Mouse (Mus musculus): ENCODE results near the gene Tgoln1. TPM values are rescaled to one million over a fixed set of nuclear protein-coding genes. Genes with fewer than 3 reads are reported as not detected.

The Tgoln1 gene
- total RNA-seq, 2 experiments from 2014 or later = 48.4 to 50.9 TPM

DNA sequence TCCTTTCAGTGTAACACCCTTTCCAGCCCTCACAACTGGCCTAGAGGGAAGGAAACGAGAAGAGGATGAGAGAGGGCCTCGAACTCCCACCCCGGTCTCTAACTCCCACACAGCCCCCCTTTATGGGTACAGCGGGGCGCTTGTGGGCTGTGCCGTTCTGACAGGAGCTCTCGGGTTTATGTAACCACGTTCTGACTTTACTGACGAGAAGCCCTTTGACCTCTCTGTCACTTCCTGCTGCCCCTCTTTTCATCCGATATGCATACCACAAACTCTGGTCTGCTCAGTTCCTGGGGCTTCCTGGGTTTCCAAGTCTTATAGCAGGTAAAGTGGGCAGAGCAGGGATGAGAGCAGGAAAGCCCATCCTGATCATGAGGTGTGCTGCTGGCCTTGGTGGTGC lies 17.5 kb upstream of the Tgoln1 start:
- intact Hi-C loops (cut with DNase I) = loop anchor here (10.0 kb wide), 1 partner anchor 590 kb away; the partner anchor contains the start of gene Dnah6
- DNase-seq (ENCODE audit: extremely low spot score in 1 of 2, low spot score in 2 of 2) = no peak

DNA sequence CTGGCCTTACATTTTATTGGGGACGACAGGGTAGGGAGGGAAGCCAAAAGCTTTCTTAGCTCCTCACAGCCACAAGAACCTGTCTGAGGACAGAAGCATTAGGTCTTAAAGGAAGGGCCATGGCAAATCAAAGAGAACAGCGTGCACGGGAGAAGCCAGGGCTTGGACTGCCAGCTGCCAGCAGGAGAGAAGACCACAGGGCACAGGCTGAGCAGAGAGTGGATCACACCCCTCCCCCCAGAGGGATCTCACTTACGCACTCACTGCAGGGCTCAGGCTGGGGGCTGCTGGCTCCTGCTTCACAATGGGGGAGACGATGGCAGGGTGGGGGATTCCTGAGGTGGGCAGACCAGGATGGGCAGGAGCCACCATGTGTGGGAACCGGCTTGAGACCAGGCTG lies 14.9 kb upstream of the Tgoln1 start:
- intact Hi-C loops (cut with DNase I) = loop anchor here (10.0 kb wide), 1 partner anchor 593 kb away; the partner anchor contains the start of gene Dnah6
- no peak for DNase-seq (ENCODE audit: extremely low spot score in 1 of 2, low spot score in 2 of 2)

DNA sequence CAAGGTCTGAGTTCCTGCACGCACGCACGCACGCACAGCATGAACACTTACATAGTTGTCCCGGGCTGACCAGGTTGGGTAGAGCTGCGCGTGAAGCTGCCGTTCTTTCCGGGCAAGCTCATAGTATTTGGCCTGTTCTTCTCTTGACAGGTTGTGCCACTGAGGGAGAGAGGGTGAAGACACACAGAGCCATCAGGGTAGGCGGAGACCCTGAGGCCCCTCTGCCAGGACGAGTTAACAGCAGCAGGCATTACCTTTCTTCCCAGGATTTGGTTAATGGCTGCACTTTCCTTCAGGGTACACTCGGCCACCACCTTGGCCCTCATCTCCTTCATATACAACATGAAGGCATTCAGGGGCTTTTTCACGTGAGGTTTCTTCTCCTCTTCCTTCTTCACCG lies 14.2 kb upstream of the Tgoln1 start:
- DNase-seq (ENCODE audit: extremely low spot score in 1 of 2, low spot score in 2 of 2) = no peak
- intact Hi-C loops (cut with DNase I) = loop anchor here (10.0 kb wide), 1 partner anchor 594 kb away; the partner anchor contains the start of gene Dnah6

DNA sequence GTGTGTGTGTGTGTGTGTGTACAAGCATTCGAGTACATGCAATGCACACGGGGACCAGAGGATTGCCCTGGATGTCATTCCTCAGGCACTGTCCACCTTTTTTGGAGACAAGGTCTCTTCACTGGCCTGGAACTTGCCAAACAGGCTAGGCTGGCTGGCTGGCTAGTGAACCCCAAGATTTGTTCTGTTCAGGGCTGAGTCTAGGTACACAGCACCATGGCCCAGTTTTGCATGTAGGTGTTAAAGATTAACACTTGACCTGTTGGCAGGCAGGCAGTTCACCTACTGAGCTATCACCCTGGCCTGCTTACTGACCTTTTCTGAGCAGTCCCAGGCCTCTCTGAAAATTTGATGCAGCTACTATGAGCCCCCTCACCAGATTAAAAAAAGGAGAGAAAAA lies 13.6 kb upstream of the Tgoln1 start:
- intact Hi-C loops (cut with DNase I) = loop anchor here (10.0 kb wide), 1 partner anchor 594 kb away; the partner anchor contains the start of gene Dnah6
- DNase-seq (ENCODE audit: extremely low spot score in 1 of 2, low spot score in 2 of 2) = no peak

DNA sequence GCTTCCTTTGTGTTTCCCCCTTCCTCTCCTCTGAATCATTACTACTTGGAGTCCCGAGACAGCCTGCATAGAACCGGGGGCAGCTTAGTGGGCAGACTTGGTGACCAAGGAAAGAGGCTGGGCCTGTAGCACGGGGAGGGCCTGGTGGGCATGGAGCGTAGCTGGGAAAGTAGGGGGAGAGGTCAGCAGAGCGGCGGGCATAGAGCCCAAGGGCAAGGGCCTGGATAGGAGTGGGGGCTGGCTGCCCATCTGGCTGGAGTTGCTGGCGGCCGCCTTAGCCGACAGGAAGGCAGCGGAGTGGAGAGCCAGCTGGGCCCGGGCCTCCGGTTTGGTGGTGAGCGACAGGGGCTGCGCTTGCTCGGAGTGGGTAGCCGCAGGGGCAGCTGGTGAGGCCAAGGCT lies 10.5 kb upstream of the Tgoln1 start:
- peak in 1 of 2 experiments; percentile 45 for DNase-seq (ENCODE audit: extremely low spot score in 1 of 2, low spot score in 2 of 2)

DNA sequence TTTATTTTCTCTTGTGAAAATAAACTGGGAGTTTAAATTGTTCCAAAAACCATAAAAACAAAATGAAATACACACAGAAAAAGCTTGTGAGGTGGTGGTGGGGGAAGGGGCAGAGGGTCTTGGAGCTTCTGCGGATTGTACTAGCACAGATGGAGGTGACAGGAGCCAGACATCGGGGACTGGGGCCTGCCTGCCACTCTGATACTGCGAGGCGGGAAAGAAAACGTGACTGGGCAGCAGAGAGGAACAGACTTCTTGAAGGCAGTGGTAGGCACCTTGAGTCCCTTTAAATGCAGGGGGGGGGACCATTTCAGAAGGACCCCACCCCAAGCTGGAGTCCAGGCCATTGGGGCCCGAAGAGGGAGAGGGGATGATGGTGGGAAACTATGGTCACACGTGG lies 9.6 kb upstream of the Tgoln1 start:
- no peak for DNase-seq (ENCODE audit: extremely low spot score in 1 of 2, low spot score in 2 of 2)
- intact Hi-C loops (cut with DNase I) = no loop called here

More for the DNA sequence above, 10.5 kb upstream of the Tgoln1 start:
- intact Hi-C loops (cut with DNase I) = no loop called here

DNA sequence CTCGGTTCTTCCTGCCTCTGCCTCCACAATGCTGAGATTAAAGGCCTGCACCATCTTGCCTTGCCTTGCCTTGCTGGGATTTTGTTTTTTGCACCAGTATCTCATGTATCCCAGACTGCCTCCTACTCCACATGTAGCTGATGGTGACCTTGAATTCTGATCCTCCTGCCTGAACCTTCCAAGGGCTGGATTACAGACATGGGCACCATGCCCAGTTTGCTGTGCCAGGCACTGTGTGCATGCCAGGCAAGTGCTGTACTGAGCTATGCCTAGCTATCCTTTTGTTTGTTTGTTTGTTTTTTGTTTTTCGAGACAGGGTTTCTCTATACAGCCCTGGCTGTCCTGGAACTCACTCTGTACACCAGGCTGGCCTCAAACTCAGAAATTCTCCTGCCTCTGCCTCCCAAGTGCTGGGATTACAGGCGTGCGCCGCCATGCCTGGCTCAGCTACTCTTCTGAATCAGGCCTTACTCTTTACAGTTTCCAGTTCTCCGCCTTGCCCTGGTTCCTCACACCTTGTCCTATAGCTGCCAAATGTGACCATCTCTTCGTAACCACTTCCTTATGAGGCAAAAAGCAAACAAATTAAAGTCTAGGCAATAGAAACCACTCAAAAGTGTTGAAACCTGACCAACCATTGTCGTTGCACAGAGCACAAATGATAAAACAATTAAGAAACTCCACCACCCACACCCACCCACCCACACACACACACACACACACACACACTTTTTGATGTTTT lies 7.0 kb upstream of the Tgoln1 start:
- DNase-seq (ENCODE audit: extremely low spot score in 1 of 2, low spot score in 2 of 2) = no peak
- intact Hi-C loops (cut with DNase I) = no loop called here

DNA sequence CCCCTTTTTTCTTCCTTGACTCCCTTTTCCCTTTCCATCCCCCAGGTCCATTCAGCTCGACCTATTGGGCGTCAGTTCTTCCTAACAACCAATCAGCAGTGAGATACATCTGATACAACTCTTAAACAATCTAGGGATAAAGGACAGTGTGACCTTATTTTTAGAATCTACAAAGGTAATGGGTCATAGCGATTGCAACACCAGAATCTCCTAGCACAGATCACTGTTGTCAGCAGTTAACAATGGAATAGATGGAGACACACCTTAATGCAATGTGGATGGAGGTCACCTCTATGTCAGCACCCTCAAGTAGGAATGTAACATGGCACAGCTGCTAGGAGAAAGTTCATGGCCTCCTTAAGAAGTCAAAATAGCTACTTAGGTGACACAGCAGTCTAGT lies 6.1 kb upstream of the Tgoln1 start:
- intact Hi-C loops (cut with DNase I) = no loop called here
- no peak for DNase-seq (ENCODE audit: extremely low spot score in 1 of 2, low spot score in 2 of 2)

DNA sequence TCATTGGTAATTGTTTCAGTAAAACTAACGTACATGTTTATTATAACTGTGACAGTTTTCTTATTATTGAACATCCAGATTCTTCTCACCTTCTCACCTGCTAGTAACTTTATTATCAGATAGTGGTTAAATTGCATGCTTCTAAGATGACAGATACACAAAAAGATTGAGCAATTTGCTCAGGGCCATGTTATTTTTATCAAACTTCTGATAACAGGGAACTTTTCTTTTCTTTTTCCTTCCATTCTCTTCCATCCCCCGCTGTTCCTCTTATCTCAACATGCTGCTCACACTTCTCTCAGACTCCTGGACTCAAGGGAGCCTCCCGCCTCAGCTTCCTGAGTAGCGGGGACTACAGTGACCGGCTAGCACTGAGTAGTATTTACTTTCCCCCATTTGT lies 4.1 kb upstream of the Tgoln1 start:
- intact Hi-C loops (cut with DNase I) = no loop called here
- DNase-seq (ENCODE audit: extremely low spot score in 1 of 2, low spot score in 2 of 2) = no peak

DNA sequence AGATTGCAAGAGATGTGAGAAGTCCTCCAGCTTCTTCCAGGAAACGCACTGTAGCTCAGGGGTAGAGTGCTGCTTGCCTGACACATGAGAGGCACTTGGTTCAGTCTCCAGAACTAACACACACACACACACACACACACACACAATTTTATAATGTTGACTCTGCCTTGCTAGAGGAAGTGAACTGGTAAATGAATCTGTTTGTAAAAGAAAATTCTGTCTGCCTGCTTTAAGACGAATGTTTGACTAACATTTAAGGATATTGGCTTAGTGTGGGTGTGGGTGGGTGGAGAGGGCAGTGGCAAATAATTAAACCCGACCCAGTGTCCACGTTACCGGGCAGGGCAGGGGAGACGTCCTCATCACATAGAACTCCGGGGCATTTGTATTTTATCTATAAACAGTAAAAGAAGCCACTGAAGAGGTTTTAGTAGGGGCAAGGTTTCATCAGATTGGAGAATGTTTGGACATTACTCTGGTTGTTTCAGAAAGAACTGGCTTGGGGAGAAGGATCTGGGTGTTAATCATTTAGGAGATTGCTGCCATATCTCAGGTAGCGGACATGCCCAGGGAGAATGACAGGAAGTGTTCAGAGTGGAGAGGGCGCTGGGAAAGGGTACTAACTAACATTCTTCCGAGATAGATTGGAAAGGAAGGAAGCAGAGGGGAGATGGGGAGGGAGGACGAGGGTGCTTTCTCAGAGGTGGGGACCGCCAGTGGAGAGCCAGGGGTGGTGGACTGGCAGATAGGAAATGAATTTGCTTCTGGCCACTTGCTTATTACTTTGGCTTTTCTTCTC lies 3.1 kb upstream of the Tgoln1 start:
- DNase-seq (ENCODE audit: extremely low spot score in 1 of 2, low spot score in 2 of 2) = no peak
- intact Hi-C loops (cut with DNase I) = no loop called here

DNA sequence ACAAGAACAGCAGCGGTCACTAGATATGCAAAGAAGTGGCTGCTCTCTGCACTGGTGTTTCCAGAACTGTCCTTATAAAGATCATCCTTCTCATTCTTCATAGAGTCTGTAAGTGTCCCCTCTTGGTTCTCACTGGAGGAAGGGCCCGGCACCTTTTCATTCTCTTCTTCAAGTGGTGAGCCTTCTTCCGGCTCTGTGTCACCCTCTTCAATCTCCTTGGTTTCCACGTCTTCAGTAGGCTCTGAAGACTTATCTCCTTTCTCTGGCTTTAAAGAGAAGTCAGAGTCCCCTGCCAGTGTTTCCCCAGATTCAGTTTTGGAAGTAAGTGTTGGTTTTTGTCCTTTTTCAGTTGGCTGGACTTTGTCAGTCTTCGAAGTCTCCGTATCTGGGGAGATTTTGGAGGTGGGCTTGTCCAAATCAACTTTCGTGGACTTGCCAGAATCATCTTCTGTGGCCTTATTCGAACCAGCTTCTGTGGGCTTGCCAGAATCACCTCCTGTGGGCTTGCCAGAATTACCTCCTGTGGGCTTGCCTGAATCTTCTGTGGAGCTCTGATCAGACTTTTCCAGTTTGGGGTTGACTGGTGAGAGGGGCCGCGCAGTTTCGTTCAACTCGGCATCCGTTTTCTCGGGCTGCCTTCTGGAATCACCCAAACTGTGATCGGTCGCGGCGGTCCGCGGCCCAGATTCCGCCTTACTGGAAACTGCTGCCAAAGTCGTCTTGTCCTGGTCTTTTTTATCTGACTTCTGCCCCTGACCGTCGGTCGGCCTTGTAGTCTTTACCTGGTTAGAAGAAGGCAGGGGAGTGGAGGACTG lies 1.0 kb downstream of the Tgoln1 start:
- intact Hi-C loops (cut with DNase I) = no loop called here

DNA sequence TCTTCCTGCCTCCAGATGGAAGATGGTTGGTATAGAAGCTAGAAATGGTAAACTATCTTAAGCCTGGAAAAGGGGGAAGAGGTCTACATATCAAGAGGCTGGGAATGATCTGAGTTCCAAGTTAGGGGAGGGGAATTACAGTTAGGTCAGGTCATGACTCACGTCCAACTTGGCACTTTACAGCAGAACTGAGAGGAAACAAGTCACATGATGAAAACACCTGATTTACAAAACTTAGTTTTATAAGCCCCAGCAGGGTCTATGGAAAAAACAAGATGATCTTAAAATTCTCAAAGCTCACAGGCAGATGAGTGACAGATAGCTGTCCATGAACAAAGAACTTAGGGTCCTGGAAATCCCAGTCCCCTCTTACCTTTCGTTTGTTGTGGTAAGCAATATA lies 1.6 kb downstream of the Tgoln1 start:
- intact Hi-C loops (cut with DNase I) = no loop called here
- no peak for DNase-seq (ENCODE audit: extremely low spot score in 1 of 2, low spot score in 2 of 2)

More for the DNA sequence above, 1.0 kb downstream of the Tgoln1 start:
- no peak for DNase-seq (ENCODE audit: extremely low spot score in 1 of 2, low spot score in 2 of 2)

DNA sequence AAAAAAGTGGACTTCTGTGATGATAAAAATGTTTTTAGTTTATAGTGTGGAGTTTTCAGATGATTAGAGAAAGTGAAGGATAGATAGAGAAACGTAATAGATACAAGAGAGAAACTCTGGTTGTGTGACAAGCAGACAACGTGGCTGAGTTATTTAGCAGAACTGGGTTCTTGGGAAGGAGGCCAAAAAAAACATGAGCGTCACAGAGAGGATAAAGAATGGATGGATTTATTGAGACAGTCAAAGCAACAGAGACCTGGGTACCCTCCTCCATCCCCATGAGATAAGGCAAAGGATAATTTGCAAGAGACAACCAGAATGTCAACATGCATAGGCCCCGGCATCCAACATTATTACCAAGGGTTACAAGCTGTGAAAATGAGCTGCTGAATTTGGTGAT lies 6.5 kb downstream of the Tgoln1 start:
- no peak for DNase-seq (ENCODE audit: extremely low spot score in 1 of 2, low spot score in 2 of 2)
- intact Hi-C loops (cut with DNase I) = no loop called here

DNA sequence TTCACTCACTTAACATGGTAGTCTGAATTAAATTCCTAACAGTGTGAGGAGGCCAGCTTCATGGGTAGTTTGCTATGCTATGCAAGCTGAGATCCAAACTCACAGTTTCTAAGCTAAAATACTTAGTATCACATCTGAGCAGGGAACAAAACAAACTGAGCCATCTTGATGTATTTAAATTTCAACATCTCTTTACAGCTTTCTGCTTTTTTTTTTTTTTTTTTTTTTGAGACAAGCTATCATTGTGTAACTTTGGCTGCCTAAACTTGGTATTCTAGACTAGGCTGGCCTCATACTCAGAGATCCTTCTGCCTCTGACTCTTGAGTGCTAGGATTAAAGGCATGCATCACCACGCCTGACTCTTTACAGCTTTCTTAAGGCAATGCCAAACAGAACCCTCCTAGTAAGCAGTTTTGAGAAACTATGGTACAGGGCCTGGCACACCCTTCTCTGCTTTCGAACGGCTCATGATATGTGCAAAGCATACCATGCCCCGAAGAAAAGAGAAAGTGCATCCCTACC lies 8.1 kb downstream of the Tgoln1 start:
- intact Hi-C loops (cut with DNase I) = no loop called here
- no peak for DNase-seq (ENCODE audit: extremely low spot score in 1 of 2, low spot score in 2 of 2)

DNA sequence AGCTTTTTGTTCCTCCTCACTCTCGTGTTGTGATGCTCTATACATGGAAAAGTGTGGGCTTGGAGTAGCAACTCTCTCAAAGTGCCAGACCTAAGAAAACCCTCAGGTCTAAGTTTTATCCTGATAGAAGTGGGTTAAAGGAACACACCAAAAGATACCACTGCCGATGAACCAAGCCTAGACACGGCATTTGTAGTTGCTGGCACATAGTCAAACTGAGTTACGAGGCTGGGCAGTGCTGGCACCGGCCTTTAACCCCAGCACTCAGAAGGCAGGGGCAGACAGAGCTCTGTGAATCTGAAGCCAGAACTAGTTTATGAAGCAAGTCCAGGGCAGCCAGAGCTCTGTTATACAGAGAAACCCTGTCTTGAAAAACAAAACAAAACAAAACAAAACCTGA lies 9.1 kb downstream of the Tgoln1 start:
- intact Hi-C loops (cut with DNase I) = no loop called here
- DNase-seq (ENCODE audit: extremely low spot score in 1 of 2, low spot score in 2 of 2) = no peak

DNA sequence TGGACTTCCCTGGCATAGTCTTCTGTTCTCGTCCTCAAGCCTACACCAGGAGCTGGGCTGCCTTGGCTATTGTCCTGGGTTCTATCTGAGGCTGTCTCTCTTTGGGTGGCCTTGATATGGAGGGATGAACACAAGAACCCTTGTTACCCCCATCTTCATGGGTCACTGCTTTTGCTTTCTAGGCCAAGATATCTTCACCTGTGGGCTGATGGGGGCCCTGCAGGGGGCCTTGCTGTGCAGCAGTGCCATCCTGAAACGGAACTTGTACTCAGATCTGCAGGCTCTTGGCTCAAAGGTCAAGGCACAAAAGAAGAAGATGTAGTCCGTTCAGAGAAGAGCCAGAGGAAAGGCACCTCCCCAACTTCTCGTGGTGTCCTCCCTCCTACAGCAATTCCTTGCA lies 9.7 kb downstream of the Tgoln1 start:
- DNase-seq (ENCODE audit: extremely low spot score in 1 of 2, low spot score in 2 of 2) = no peak
- intact Hi-C loops (cut with DNase I) = no loop called here

DNA sequence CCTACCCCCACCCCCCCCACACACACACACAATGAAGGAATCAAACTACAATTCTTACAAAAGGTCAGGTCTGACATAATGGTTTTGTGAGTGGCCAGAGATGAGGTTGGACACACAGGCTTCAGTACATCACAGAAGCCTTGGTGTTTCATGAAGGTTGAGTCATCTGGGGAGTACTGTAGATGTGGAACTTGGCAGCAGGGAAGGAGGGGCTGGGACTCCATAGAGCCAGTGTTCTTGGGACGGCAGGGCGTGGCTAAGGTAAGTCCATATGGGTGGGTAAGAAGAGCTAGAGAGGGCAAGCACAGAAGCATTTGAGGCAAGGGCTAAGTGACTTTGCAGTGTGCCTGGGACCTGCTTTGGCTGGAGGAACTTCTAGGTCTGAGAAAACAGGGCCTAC lies 12.7 kb downstream of the Tgoln1 start:
- intact Hi-C loops (cut with DNase I) = no loop called here
- DNase-seq (ENCODE audit: extremely low spot score in 1 of 2, low spot score in 2 of 2) = no peak

DNA sequence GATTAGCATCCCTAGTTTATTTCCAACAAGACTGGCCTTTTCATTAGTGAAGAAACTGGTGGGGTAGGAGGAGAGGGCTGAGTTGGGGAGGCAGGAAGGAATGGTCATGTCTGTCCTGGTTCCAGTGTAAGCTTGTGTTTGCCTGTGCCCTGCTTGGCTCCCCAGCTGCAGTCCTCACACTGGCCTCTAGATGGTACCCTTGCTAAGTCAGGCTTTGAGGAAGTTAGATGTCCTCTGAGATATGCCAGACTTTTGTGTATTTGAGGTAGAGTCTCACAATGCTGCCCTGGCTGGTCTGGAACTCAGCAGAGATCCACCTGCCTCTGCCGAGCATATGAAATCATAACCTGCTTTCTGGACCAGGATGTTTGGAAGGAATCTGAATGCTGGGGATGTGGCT lies 15.1 kb downstream of the Tgoln1 start:
- intact Hi-C loops (cut with DNase I) = no loop called here
- peak; percentile 65 to 82 for DNase-seq (ENCODE audit: extremely low spot score in 1 of 2, low spot score in 2 of 2)

DNA sequence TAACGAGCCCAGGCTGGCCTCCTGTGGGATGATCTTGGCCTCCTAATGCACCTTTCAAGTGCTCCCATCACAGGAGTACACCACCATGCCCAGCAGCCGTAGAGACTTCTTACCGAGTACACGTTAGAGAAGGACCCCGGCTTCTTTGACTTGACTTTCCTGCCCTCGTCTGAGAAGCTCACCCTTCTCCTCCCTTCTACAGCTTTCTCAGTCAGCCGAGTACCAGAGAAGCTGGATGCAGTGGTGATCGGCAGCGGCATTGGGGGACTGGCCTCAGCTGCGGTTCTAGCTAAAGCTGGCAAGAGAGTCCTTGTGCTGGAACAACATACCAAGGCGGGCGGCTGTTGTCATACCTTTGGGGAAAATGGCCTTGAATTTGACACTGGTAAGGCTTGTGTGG lies 16.0 kb downstream of the Tgoln1 start:
- intact Hi-C loops (cut with DNase I) = no loop called here
- DNase-seq (ENCODE audit: extremely low spot score in 1 of 2, low spot score in 2 of 2) = no peak
